Mouse (Mus musculus): Measurements from ENCODE around the gene Cc2d2b. TPM values are rescaled to one million over a fixed set of nuclear protein-coding genes. Genes with fewer than 3 reads are reported as not detected.

Gene Cc2d2b
- polyA plus RNA-seq, 1 experiment = not detected

- H3K27ac ChIP-seq (ENCODE audit: insufficient read depth, low read depth, low read length) = no peak overlapping the region
- H3K4me1 ChIP-seq (ENCODE audit: control insufficient read depth, insufficient read depth, insufficient read length, low read length) = 0 out of 2 replicates have a peak, but pooled peaks cover 2% of the 10 kb centered on the region
- H3K27me3 ChIP-seq (ENCODE audit: control insufficient read depth, insufficient read depth, low read length) = no peaks in the 10 kb centered on the region
- H3K36me3 ChIP-seq (ENCODE audit: control insufficient read depth, insufficient read depth, low read length) = no peaks in the 10 kb centered on the region
- H3K4me3 ChIP-seq (ENCODE audit: low read depth, low read length) = no peak overlapping the region
- no peak for TF ChIP-seq CTCF (IDR thresholded peaks at IDR 0.05; ENCODE audit: extremely low read depth, insufficient read length, insufficient replicate concordance, low read depth, low read length)
- TF ChIP-seq POLR2A (IDR thresholded peaks at IDR 0.05; ENCODE audit: low read depth, low read length) = no peak
- WGBS = 81% methylated on average over 10 of the region's 10 CpGs
Measured at GRCm38 (mm10) chr19:40733409-40733808, 15.1 kb upstream of the Cc2d2b start.

DNA sequence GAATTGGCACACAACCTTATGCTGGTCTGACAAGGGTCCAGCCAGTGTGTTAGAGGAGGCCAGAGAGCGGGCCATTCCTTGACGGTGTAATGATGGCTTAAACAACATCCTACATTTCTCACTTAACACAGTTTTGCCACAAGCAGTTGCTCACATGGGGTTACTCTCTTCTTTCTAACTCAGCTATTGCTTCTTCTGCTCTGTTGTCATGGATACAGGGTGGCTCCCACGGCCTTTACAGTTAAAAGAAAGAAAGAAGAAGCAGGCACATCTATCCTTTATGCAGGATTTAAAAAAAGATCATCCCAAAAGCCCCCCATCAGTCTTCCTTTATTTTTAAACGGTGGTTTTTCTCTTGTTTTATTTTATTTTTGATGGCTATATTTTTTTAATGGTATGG, 14.7 kb upstream of the Cc2d2b start:
- H3K27me3 ChIP-seq (ENCODE audit: control insufficient read depth, insufficient read depth, low read length) = no peaks in the 10 kb centered on the region
- H3K36me3 ChIP-seq (ENCODE audit: control insufficient read depth, insufficient read depth, low read length) = no peaks in the 10 kb centered on the region
- H3K4me1 ChIP-seq (ENCODE audit: control insufficient read depth, insufficient read depth, insufficient read length, low read length) = peaks cover 3% of the 10 kb centered on the region
- no peak overlapping the region for H3K27ac ChIP-seq (ENCODE audit: insufficient read depth, low read depth, low read length)
- TF ChIP-seq POLR2A (IDR thresholded peaks at IDR 0.05; ENCODE audit: low read depth, low read length) (no peak), CTCF (IDR thresholded peaks at IDR 0.05; ENCODE audit: extremely low read depth, insufficient read length, insufficient replicate concordance, low read depth, low read length) (no peak)
- H3K4me3 ChIP-seq (ENCODE audit: low read depth, low read length) = no peak overlapping the region
- 73% methylated on average over 4 of the region's 4 CpGs for WGBS

GRCm38 (mm10) chr19:40736680-40737512, 11.7 kb upstream of the Cc2d2b start:
- H3K27ac ChIP-seq (ENCODE audit: insufficient read depth, low read depth, low read length) = no peak overlapping the region
- no peaks in the 10 kb centered on the region for H3K27me3 ChIP-seq (ENCODE audit: control insufficient read depth, insufficient read depth, low read length)
- no peak overlapping the region for H3K4me3 ChIP-seq (ENCODE audit: low read depth, low read length)
- 28% methylated on average over 17 of the region's 17 CpGs for WGBS
- H3K4me1 ChIP-seq (ENCODE audit: control insufficient read depth, insufficient read depth, insufficient read length, low read length) = peaks cover 8% of the 10 kb centered on the region
- no peak for TF ChIP-seq POLR2A (IDR thresholded peaks at IDR 0.05; ENCODE audit: low read depth, low read length)
- peak; percentile 72; the same call in 1 of the 2 replicates for TF ChIP-seq CTCF (IDR thresholded peaks at IDR 0.05; ENCODE audit: extremely low read depth, insufficient read length, insufficient replicate concordance, low read depth, low read length)
- H3K36me3 ChIP-seq (ENCODE audit: control insufficient read depth, insufficient read depth, low read length) = no peaks in the 10 kb centered on the region

- WGBS = 84% methylated on average over 5 of the region's 5 CpGs
- H3K27me3 ChIP-seq (ENCODE audit: control insufficient read depth, insufficient read depth, low read length) = no peaks in the 10 kb centered on the region
Measured at GRCm38 (mm10) chr19:40737613-40738012, 10.9 kb upstream of the Cc2d2b start.

GRCm38 (mm10) chr19:40738683-40739324, 9.7 kb upstream of the Cc2d2b start:
- Histone ChIP-seq H3K27me3 (ENCODE audit: control insufficient read depth, insufficient read depth, low read length) (no peaks in the 10 kb centered on the region), H3K36me3 (ENCODE audit: control insufficient read depth, insufficient read depth, low read length) (no peaks in the 10 kb centered on the region), H3K4me3 (ENCODE audit: low read depth, low read length) (no peak overlapping the region), H3K27ac (ENCODE audit: insufficient read depth, low read depth, low read length) (no peak overlapping the region), H3K4me1 (ENCODE audit: control insufficient read depth, insufficient read depth, insufficient read length, low read length) (peaks cover 8% of the 10 kb centered on the region)
- 31% methylated on average over 13 of the region's 13 CpGs for WGBS
- 0 out of 2 replicates have a peak, but pooled peaks have one; percentile 6 for TF ChIP-seq CTCF (IDR thresholded peaks at IDR 0.05; ENCODE audit: extremely low read depth, insufficient read length, insufficient replicate concordance, low read depth, low read length)
- TF ChIP-seq POLR2A (IDR thresholded peaks at IDR 0.05; ENCODE audit: low read depth, low read length) = no peak

More at GRCm38 (mm10) chr19:40737613-40738012, 10.9 kb upstream of the Cc2d2b start:
- Histone ChIP-seq H3K4me1 (ENCODE audit: control insufficient read depth, insufficient read depth, insufficient read length, low read length) (peaks cover 8% of the 10 kb centered on the region), H3K36me3 (ENCODE audit: control insufficient read depth, insufficient read depth, low read length) (no peaks in the 10 kb centered on the region), H3K4me3 (ENCODE audit: low read depth, low read length) (no peak overlapping the region), H3K27ac (ENCODE audit: insufficient read depth, low read depth, low read length) (no peak overlapping the region)
- TF ChIP-seq POLR2A (IDR thresholded peaks at IDR 0.05; ENCODE audit: low read depth, low read length) (no peak), CTCF (IDR thresholded peaks at IDR 0.05; ENCODE audit: extremely low read depth, insufficient read length, insufficient replicate concordance, low read depth, low read length) (no peak)

- Histone ChIP-seq H3K4me1 (ENCODE audit: control insufficient read depth, insufficient read depth, insufficient read length, low read length) (no peaks in the 10 kb centered on the region), H3K4me3 (ENCODE audit: low read depth, low read length) (no peak overlapping the region), H3K27me3 (ENCODE audit: control insufficient read depth, insufficient read depth, low read length) (no peaks in the 10 kb centered on the region), H3K27ac (ENCODE audit: insufficient read depth, low read depth, low read length) (no peak overlapping the region), H3K36me3 (ENCODE audit: control insufficient read depth, insufficient read depth, low read length) (no peaks in the 10 kb centered on the region)
- 44% methylated on average over 4 of the region's 4 CpGs for WGBS
- TF ChIP-seq CTCF (IDR thresholded peaks at IDR 0.05; ENCODE audit: extremely low read depth, insufficient read length, insufficient replicate concordance, low read depth, low read length) (no peak), POLR2A (IDR thresholded peaks at IDR 0.05; ENCODE audit: low read depth, low read length) (no peak)
Measured at GRCm38 (mm10) chr19:40746603-40747002, 1.9 kb upstream of the Cc2d2b start.

- 71% methylated on average over 2 of the region's 2 CpGs for WGBS
- Histone ChIP-seq H3K4me1 (ENCODE audit: control insufficient read depth, insufficient read depth, insufficient read length, low read length) (no peaks in the 10 kb centered on the region), H3K27me3 (ENCODE audit: control insufficient read depth, insufficient read depth, low read length) (no peaks in the 10 kb centered on the region; the same call in 1 of the 2 replicates), H3K36me3 (ENCODE audit: control insufficient read depth, insufficient read depth, low read length) (no peaks in the 10 kb centered on the region), H3K4me3 (ENCODE audit: low read depth, low read length) (no peak overlapping the region), H3K27ac (ENCODE audit: insufficient read depth, low read depth, low read length) (no peak overlapping the region)
- TF ChIP-seq CTCF (IDR thresholded peaks at IDR 0.05; ENCODE audit: extremely low read depth, insufficient read length, insufficient replicate concordance, low read depth, low read length) = peak; percentile 72; the same call in 1 of the 2 replicates
- no peak for TF ChIP-seq POLR2A (IDR thresholded peaks at IDR 0.05; ENCODE audit: low read depth, low read length)
Measured at GRCm38 (mm10) chr19:40754311-40754710, 5.8 kb downstream of the Cc2d2b start.

Measured in small intestine, adult 2 months (tissue).